8 mouse cellular contexts compared by ENCODE assay signal in genomic region chr13:99434494-99434893, GRCm38 (mm10).
"Had no signal": no experiment of that assay in that cellular context is flagged by ENCODE, and none has a peak within 500 bp of the region (broad histone marks: within the 10 kb centered on the region; RNA-seq: fewer than 3 reads in every experiment).

No protein-coding gene starts in this region.

- DNase-seq: kidney, postnatal 36 days; layer of hippocampus, adult 9-11 months; layer of hippocampus, postnatal 36 days; lung, adult 2 months; lung, postnatal 4 days; midbrain, embryonic 14.5 days; right cerebral cortex, postnatal 14 days; thymus, postnatal 4 days had no signal
